Mouse (Mus musculus): Measurements from ENCODE around the gene Plekha7.

- TF ChIP-seq CTCF (IDR thresholded peaks at IDR 0.05; ENCODE audit: borderline replicate concordance, insufficient read depth, low read depth, low read length) (no peak), POLR2A (IDR thresholded peaks at IDR 0.05; ENCODE audit: borderline replicate concordance, insufficient read depth, low read length) (no peak)
Observed at GRCm38 (mm10) chr7:116191138-116191537, 117.0 kb downstream of the Plekha7 start.
